Mouse (Mus musculus) limb, embryonic 13.5 days (tissue): Measurements from ENCODE around the gene Prickle2. TPM values are rescaled to one million over a fixed set of nuclear protein-coding genes. Genes with fewer than 3 reads are reported as not detected.

Experiments
- ATAC-seq: fragments of 200-750 bp; cut with Nextera tagmentation; 2 replicates; pipeline ENCODE4 v1.8.0; 2017; ENCODE audit warnings: low read depth, moderate number of reproducible peaks, moderate TSS enrichment; ENCODE audit not compliant: low FRiP score
- H3K27ac ChIP-seq: fragments of 300-500 bp; sonication (generic); 2 replicates; pipeline ENCODE4 v1.5.1; 2015; ENCODE audit warnings: inconsistent platforms, mild to moderate bottlenecking, moderate library complexity
- H3K27me3 ChIP-seq: fragments of 300-500 bp; sonication (generic); 2 replicates; pipeline ENCODE4 v1.6.1; 2015; ENCODE audit warnings: mild to moderate bottlenecking, inconsistent platforms
- H3K36me3 ChIP-seq: fragments of 300-500 bp; sonication (generic); 2 replicates; pipeline ENCODE4 v1.6.1; 2015; ENCODE audit warnings: inconsistent platforms, mild to moderate bottlenecking, moderate library complexity
- H3K4me1 ChIP-seq: fragments of 300-500 bp; sonication (generic); 2 replicates; pipeline ENCODE4 v1.6.1; 2015; ENCODE audit warnings: inconsistent platforms
- H3K4me2 ChIP-seq: fragments of 300-500 bp; sonication (generic); replicated peaks from 2 replicates; pipeline ENCODE4 v1.6.1; 2015; ENCODE audit warnings: inconsistent platforms, mild to moderate bottlenecking, moderate library complexity
- H3K4me3 ChIP-seq: fragments of 300-500 bp; sonication (generic); 2 replicates; pipeline ENCODE4 v1.5.1; 2015; ENCODE audit warnings: moderate library complexity, mild to moderate bottlenecking, inconsistent platforms
- H3K9ac ChIP-seq: fragments of 300-500 bp; sonication (generic); 2 replicates; pipeline ENCODE4 v1.6.1; 2015; ENCODE audit warnings: mild to moderate bottlenecking, inconsistent platforms
- H3K9me3 ChIP-seq: fragments of 300-500 bp; sonication (generic); 2 replicates; pipeline ENCODE4 v1.6.1; 2016; ENCODE audit warnings: inconsistent platforms
- WGBS: fragments of 180-500 bp; shearing (Covaris S2); methylation state at CpG from one replicate; pipeline ENCODE4 v1.1.7; 2015; 5-methylcytosine and 5-hydroxymethylcytosine counted together
- polyA plus RNA-seq: library from polyadenylated mRNA; unstranded; fragments of >200 nt; fragmentation: Nextera tagmentation; extraction: Ambion mirVana; gene quantifications from 2 replicates; pipeline ENCODE4 v1.2.1, GENCODE M21; 2015

The Prickle2 gene
- polyA plus RNA-seq, 1 experiment from 2014 or later = 6.1 TPM

DNA sequence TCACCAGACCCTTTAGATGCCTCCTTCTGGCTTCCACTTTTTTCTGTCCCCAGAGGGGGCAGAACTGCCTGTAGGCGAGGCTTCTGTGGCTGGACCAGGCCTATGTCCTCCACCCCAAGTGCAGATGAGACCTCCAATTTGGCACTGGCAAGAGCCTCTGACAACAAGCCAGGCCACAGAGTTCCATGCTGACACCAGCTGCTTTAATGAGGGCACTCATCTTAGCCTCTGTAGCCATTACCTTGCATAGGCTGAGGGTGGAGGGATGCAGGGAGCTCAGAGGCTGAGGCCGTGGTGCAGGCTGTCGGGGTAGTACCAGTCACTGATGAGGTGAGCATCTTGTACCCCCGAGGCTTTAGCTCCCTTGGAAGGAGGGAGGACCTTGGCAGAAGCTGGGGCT is 208.7 kb downstream of the Prickle2 start:
- Histone ChIP-seq H3K27me3 (no peaks in the 10 kb centered on the region), H3K9me3 (no peaks in the 10 kb centered on the region), H3K4me1 (peaks cover 16% of the 10 kb centered on the region), H3K36me3 (no peaks in the 10 kb centered on the region), H3K27ac (no peak overlapping the region), H3K4me2 (no peak overlapping the region), H3K4me3 (no peak overlapping the region), H3K9ac (no peak overlapping the region)
- no peak for ATAC-seq
- 79% methylated on average over 4 of the region's 4 CpGs for WGBS

DNA sequence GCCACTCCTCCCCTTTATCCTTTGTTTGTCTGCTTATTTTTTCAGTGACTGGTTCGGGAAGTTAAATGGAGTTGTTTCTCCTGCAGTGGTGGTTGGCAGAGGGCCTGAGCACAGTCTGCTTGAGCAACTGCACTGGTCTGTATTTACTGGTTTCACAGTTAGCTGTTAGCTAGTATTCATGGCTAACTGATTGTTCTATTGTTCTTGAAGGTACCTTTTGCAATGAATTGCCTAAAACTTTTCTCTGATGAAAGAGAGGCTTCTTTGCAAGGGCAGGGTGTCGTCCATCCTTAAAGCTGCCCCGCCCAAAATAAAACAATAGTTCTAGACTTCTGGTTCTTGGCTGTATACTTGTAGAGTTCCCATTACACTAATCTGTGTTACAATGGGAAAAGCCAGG is 210.5 kb downstream of the Prickle2 start:
- 79% methylated on average over 3 of the region's 3 CpGs for WGBS
- H3K9me3 ChIP-seq = no peaks in the 10 kb centered on the region

DNA sequence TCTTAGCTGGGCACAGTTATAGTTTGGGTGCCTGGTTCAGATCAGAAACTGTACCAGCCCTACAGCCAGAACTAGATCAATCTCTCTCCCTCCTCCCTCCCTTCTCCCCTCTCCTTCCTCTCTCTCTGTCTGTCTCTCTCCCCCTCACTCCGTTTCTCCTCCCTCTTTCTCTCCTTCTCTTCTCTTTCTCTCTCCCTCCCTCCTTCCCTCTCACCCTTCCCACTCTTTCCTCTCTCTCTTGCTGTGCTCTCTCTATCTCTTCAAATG is 224.3 kb downstream of the Prickle2 start:
- Histone ChIP-seq H3K4me2 (peak overlapping the region; percentile 77), H3K36me3 (no peaks in the 10 kb centered on the region), H3K4me3 (peak overlapping the region; percentile 49), H3K4me1 (peaks cover 30% of the 10 kb centered on the region), H3K27me3 (no peaks in the 10 kb centered on the region), H3K9me3 (no peaks in the 10 kb centered on the region), H3K27ac (no peak overlapping the region), H3K9ac (no peak overlapping the region)
- WGBS = 18% methylated on average over 1 of the region's 1 CpGs
- ATAC-seq = no peak

More for the DNA sequence above, 210.5 kb downstream of the Prickle2 start:
- no peaks in the 10 kb centered on the region for H3K36me3 ChIP-seq
- no peaks in the 10 kb centered on the region for H3K27me3 ChIP-seq
- H3K4me1 ChIP-seq = peaks cover 15% of the 10 kb centered on the region
- no peak for ATAC-seq
- no peak overlapping the region for H3K4me3 ChIP-seq
- H3K4me2 ChIP-seq = no peak overlapping the region
- H3K27ac ChIP-seq = no peak overlapping the region
- no peak overlapping the region for H3K9ac ChIP-seq

DNA sequence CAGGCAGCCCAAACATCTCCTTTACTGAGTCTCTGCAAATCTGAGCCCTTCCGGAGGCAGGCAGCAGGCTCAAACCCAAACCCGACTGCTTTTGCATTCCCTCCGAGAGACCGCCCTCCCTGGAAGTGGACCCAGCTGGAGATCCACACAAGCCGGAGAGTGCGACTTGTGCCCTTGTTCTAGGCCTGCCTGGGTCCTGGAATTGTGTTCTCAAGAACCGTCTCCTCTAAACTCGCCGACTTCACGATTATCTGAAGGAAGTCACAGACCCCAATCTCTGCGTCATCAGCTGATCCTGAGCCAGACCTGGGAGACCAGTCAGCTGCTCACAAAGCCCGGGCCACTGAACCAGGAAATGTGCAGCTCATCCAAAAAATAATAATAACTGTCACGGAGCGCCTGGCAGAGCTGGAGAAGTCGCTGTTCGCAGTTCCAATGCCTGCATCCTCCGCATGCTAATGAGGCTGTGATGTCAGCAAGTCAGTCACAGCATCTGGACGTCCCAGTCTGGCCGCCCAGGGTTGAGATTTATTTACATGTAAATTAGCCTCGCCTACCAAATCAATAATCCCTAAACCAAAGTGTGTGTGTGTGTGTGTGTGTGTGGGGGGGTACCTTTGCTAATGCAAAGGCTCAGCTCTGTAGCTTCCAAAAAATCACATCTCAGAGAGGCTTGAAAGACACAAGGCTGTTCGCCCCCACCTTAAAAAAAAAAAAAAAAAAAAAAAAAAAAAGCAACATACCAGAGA is 224.8 kb downstream of the Prickle2 start:
- peaks cover 30% of the 10 kb centered on the region for H3K4me1 ChIP-seq
- no peaks in the 10 kb centered on the region for H3K9me3 ChIP-seq
- H3K4me2 ChIP-seq = peak overlapping the region; percentile 77
- H3K27me3 ChIP-seq = no peaks in the 10 kb centered on the region
- H3K9ac ChIP-seq = peak overlapping the region; percentile 66
- H3K36me3 ChIP-seq = no peaks in the 10 kb centered on the region
- H3K27ac ChIP-seq = peak overlapping the region; percentile 65
- WGBS = under 1% methylated on average over 21 of the region's 21 CpGs
- ATAC-seq = peak; percentile 54; the same call in 1 of the 2 replicates
- H3K4me3 ChIP-seq = peak overlapping the region; percentile 49

DNA sequence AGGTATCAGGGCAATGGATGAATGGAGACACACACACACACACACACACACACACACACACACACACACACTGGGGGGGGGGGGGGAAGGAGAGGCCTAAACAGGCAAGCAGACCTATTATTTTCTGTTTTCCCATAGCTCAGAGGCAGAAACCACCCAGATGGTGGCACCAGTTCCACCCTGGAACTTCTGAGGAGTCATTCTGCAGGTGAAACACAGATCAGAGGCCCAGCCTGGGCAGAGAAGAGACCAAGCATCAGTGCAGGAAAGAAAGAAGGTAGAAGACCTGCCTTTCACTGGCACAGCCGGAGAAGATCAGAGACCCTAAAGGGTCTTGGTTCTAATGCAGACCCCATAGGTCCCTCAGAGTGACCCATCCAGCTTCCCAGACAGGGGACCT is 227.3 kb downstream of the Prickle2 start:
- no peak for ATAC-seq
- 92% methylated on average over 1 of the region's 1 CpGs for WGBS
- H3K9me3 ChIP-seq = no peaks in the 10 kb centered on the region
- H3K36me3 ChIP-seq = no peaks in the 10 kb centered on the region
- H3K27me3 ChIP-seq = no peaks in the 10 kb centered on the region
- H3K4me1 ChIP-seq = peaks cover 30% of the 10 kb centered on the region
- H3K4me3 ChIP-seq = no peak overlapping the region
- H3K4me2 ChIP-seq = no peak overlapping the region
- no peak overlapping the region for H3K9ac ChIP-seq
- no peak overlapping the region for H3K27ac ChIP-seq

DNA sequence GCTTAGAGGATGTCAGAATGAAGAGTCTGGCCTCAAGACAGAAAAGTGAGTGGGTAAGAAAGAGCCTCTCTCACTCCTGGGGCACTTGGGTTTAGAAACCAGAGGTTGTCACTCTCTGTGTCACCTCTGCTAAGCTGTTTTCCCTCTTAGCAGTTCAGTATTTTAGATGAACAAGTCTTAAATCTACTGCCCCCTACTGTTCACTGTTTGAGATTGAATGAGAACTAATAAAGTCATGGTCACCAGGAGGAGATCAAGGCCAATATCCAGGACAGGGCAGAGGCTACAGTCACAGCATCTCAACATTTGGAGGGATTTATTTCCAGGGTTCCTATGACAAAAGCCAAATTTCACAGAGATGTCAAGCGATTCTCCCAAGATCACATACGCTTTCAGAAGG is 228.3 kb downstream of the Prickle2 start:
- Histone ChIP-seq H3K36me3 (no peaks in the 10 kb centered on the region), H3K4me2 (no peak overlapping the region), H3K27me3 (no peaks in the 10 kb centered on the region), H3K9me3 (no peaks in the 10 kb centered on the region), H3K27ac (no peak overlapping the region), H3K4me3 (no peak overlapping the region), H3K4me1 (peaks cover 30% of the 10 kb centered on the region), H3K9ac (no peak overlapping the region)
- 82% methylated on average over 2 of the region's 2 CpGs for WGBS
- ATAC-seq = no peak

DNA sequence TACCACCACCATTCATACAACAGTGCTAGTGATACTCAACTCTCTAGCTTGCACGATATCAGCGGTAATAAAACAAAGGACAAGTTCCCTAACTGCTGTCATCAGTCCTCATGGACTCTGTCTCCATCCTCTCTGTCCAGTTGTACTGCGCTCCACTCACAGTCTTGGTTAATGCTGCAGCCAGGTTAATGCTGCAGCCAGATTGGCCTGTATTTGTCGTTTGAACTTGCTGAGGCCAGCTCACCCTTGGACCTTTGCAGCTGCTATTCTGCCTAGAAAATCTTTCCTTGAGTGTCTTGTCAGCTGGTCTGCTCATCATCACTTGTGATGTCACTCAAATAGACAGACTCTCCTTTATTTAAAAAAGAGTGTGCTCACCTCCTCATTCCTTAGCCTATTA is 236.5 kb downstream of the Prickle2 start:
- WGBS = 80% methylated on average over 4 of the region's 4 CpGs
- no peak overlapping the region for H3K27ac ChIP-seq
- H3K36me3 ChIP-seq = no peaks in the 10 kb centered on the region
- H3K9ac ChIP-seq = no peak overlapping the region
- H3K9me3 ChIP-seq = no peaks in the 10 kb centered on the region
- no peak overlapping the region for H3K4me2 ChIP-seq
- ATAC-seq = no peak
- H3K4me1 ChIP-seq = peaks cover 22% of the 10 kb centered on the region
- H3K4me3 ChIP-seq = no peak overlapping the region
- H3K27me3 ChIP-seq = no peaks in the 10 kb centered on the region

DNA sequence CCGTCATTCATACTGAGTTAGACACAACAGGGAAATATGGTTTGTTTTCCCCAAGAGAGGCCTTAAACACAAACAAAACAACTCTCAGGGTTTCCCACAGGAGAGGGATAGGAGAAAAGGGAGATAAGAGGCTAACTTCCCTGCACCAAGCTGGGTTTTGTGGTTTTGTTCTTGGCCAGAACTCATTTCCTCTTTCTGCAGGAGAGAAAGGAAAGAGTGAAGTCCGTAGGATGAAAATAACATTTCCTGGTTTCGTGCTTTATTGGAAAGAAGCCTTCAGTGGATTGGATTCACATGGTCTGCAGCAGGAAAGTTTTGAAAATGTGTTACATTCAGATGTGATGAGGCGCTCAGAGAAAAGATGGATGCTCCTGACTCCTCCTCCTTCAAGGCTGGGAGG is 237.1 kb downstream of the Prickle2 start:
- H3K27me3 ChIP-seq = no peaks in the 10 kb centered on the region
- H3K9ac ChIP-seq = no peak overlapping the region
- H3K36me3 ChIP-seq = no peaks in the 10 kb centered on the region
- H3K4me1 ChIP-seq = peaks cover 23% of the 10 kb centered on the region
- H3K4me3 ChIP-seq = no peak overlapping the region
- no peak overlapping the region for H3K4me2 ChIP-seq
- H3K27ac ChIP-seq = 0 out of 2 replicates have a peak overlapping the region, but pooled peaks have one; percentile 28
- WGBS = 73% methylated on average over 4 of the region's 4 CpGs
- ATAC-seq = no peak
- no peaks in the 10 kb centered on the region for H3K9me3 ChIP-seq

- H3K27ac ChIP-seq = 0 out of 2 replicates have a peak overlapping the region, but pooled peaks have one; percentile 28
- 45% methylated on average over 3 of the region's 3 CpGs for WGBS
These were observed 237.6 kb downstream of the Prickle2 start for GRCm38 (mm10) chr6:92468383-92468791.

DNA sequence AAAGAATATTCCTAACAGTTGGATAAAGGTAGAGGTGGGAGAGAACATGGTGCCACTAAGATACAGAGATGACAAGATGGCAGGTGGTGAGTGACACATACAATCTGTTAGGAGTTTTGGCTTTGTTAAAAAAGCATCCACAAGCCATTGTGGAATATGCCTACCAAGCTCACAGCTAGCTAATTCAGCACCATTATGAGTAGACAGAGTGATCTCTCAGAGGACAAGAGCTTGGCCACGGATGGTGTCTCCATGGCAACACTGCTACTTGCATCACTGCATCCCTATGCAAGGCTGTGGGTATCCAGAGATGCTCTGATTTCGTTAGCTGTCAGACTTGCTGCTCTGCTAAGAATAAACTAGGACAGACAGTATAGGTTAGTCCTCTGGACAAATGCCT is 238.6 kb downstream of the Prickle2 start:
- Histone ChIP-seq H3K27ac (no peak overlapping the region), H3K4me1 (peaks cover 23% of the 10 kb centered on the region), H3K27me3 (no peaks in the 10 kb centered on the region), H3K9ac (no peak overlapping the region), H3K9me3 (no peaks in the 10 kb centered on the region), H3K4me3 (no peak overlapping the region), H3K36me3 (no peaks in the 10 kb centered on the region), H3K4me2 (no peak overlapping the region)
- 78% methylated on average over 2 of the region's 2 CpGs for WGBS
- no peak for ATAC-seq

More at GRCm38 (mm10) chr6:92468383-92468791, 237.6 kb downstream of the Prickle2 start:
- Histone ChIP-seq H3K4me3 (no peak overlapping the region), H3K4me1 (peaks cover 23% of the 10 kb centered on the region), H3K9me3 (no peaks in the 10 kb centered on the region), H3K27me3 (no peaks in the 10 kb centered on the region), H3K4me2 (no peak overlapping the region), H3K9ac (no peak overlapping the region), H3K36me3 (no peaks in the 10 kb centered on the region)
- peak; percentile 51; the same call in 1 of the 2 replicates for ATAC-seq

DNA sequence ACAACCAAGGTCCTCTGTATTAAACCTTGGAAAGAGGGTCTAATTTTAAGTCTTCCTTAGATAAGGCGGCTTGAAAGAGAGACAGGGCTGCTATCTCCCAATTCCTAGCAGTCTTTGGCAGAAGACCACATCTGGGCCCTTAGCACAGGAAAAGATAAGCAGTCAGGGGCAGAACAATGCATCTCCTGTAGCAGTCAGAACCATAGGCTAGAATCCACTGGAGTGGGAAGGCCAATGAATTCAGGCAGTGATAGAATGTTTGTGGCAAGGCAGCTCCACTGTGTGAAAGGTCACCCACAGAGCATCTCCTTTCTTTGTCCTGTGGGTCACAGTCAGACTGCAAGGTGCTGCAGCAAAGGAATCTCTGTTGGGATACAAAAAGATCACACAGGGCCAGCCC is 240.3 kb downstream of the Prickle2 start:
- ATAC-seq = no peak
- Histone ChIP-seq H3K4me1 (peaks cover 31% of the 10 kb centered on the region), H3K27ac (no peak overlapping the region), H3K4me2 (no peak overlapping the region), H3K27me3 (no peaks in the 10 kb centered on the region), H3K9me3 (no peaks in the 10 kb centered on the region), H3K36me3 (no peaks in the 10 kb centered on the region), H3K9ac (no peak overlapping the region), H3K4me3 (no peak overlapping the region)
- WGBS = 84% methylated on average over 1 of the region's 1 CpGs

GRCm38 (mm10) chr6:92464781-92465337 is 241.1 kb downstream of the Prickle2 start:
- H3K4me1 ChIP-seq = peaks cover 35% of the 10 kb centered on the region
- no peak overlapping the region for H3K4me2 ChIP-seq
- no peak overlapping the region for H3K4me3 ChIP-seq
- H3K9ac ChIP-seq = no peak overlapping the region
- H3K36me3 ChIP-seq = no peaks in the 10 kb centered on the region
- 65% methylated on average over 7 of the region's 7 CpGs for WGBS
- H3K27me3 ChIP-seq = no peaks in the 10 kb centered on the region
- no peak for ATAC-seq
- H3K9me3 ChIP-seq = no peaks in the 10 kb centered on the region
- no peak overlapping the region for H3K27ac ChIP-seq

DNA sequence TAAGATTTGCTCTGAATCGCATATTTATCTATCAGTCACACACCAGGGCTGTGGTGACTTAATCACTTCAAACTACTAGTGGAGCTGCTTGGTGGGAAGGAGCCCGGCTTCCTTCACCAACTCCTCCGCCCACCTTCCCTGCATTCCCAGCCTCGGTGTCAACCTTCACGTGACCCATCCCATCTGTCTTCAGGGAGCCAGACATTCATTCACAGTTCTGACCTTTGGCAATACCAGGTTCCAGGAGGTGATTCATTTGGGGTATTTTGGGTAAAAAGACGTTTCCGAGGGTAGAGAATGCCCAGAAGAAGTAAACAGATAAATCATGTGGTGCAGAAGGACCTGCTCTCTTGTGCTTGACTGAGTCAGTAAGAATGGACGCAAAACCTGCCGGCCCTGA is 242.2 kb downstream of the Prickle2 start:
- Histone ChIP-seq H3K4me2 (no peak overlapping the region), H3K9ac (no peak overlapping the region), H3K9me3 (no peaks in the 10 kb centered on the region), H3K4me1 (peaks cover 27% of the 10 kb centered on the region), H3K4me3 (no peak overlapping the region), H3K36me3 (no peaks in the 10 kb centered on the region), H3K27ac (no peak overlapping the region), H3K27me3 (no peaks in the 10 kb centered on the region)
- WGBS = 55% methylated on average over 9 of the region's 9 CpGs
- ATAC-seq = no peak
